Mouse (Mus musculus) neural tube, embryonic 15.5 days (tissue): ENCODE data around the gene BC048562. TPM values are rescaled to one million over a fixed set of nuclear protein-coding genes. Genes with fewer than 3 reads are reported as not detected.

Experiments used
- ATAC-seq: fragments of 200-750 bp; cut with Nextera tagmentation; 2 replicates; pipeline ENCODE4 v1.8.0; 2017; ENCODE audit warnings: mild to moderate bottlenecking, moderate TSS enrichment, moderate library complexity; ENCODE audit not compliant: low FRiP score
- H3K27ac ChIP-seq: fragments of 300-500 bp; sonication (generic); replicated peaks from 2 replicates; pipeline ENCODE4 v1.5.1; 2015; ENCODE audit warnings: mild to moderate bottlenecking, inconsistent platforms
- H3K27me3 ChIP-seq: fragments of 300-500 bp; sonication (generic); replicated peaks from 2 replicates; pipeline ENCODE4 v1.6.1; 2015; ENCODE audit warnings: inconsistent platforms
- H3K36me3 ChIP-seq: fragments of 300-500 bp; sonication (generic); 2 replicates; pipeline ENCODE4 v1.6.1; 2015; ENCODE audit warnings: inconsistent platforms
- H3K4me1 ChIP-seq: fragments of 300-500 bp; sonication (generic); 2 replicates; pipeline ENCODE4 v1.6.1; 2015; ENCODE audit warnings: inconsistent platforms
- H3K4me2 ChIP-seq: fragments of 300-500 bp; sonication (generic); 2 replicates; pipeline ENCODE4 v1.6.1; 2015; ENCODE audit warnings: inconsistent platforms, mild to moderate bottlenecking, moderate library complexity
- H3K4me3 ChIP-seq: fragments of 300-500 bp; sonication (generic); replicated peaks from 2 replicates; pipeline ENCODE4 v1.5.1; 2015; ENCODE audit warnings: mild to moderate bottlenecking, inconsistent platforms
- H3K9ac ChIP-seq: fragments of 300-500 bp; sonication (generic); replicated peaks from 2 replicates; pipeline ENCODE4 v1.6.1; 2015; ENCODE audit warnings: mild to moderate bottlenecking, inconsistent platforms
- H3K9me3 ChIP-seq: fragments of 300-500 bp; sonication (generic); replicated peaks from 2 replicates; pipeline ENCODE4 v1.6.1; 2016; ENCODE audit warnings: inconsistent platforms
- WGBS: fragments of 180-500 bp; shearing (Covaris S2); methylation state at CpG from one replicate; pipeline ENCODE4 v1.1.7; 2015; ENCODE audit warnings: mixed read lengths; 5-methylcytosine and 5-hydroxymethylcytosine counted together
- polyA plus RNA-seq: library from polyadenylated mRNA; unstranded; fragments of >200 nt; fragmentation: Nextera tagmentation; extraction: Ambion mirVana; gene quantifications from 2 replicates; pipeline ENCODE4 v1.2.1, GENCODE M21; 2015

Gene BC048562
- polyA plus RNA-seq, 1 experiment from 2014 or later, result not detected

DNA sequence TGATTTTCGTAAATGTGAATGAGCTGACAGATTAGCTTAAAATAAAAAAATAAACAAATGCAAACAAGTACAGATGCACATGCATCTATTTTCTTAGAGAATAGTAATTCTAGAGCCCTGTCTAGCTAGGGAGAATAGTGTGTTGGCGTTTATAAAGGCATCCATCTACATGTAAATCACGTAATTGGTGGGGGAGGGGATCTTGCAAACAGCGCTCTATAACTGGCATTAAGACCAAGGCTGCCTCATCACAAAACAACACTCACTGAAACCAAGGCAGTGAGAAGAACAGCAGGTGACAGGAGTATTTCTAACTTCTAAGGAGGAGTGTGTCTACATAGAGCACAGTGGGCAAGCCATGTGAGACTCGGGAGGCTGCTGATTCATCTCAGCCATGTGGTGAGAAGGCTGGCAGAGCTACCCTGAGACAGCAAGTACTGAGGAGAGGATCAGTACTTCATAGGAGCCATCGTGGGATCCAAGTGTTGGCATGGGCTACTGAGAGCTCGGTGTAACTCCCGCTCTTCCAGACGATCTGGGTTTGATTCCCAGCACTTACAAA is 24.8 kb upstream of the BC048562 start:
- H3K4me1 ChIP-seq, result no peaks in the 10 kb centered on the region
- no peak overlapping the region for H3K4me3 ChIP-seq
- H3K27me3 ChIP-seq, result no peaks in the 10 kb centered on the region
- H3K4me2 ChIP-seq, result no peak overlapping the region
- H3K9me3 ChIP-seq, result no peaks in the 10 kb centered on the region
- H3K36me3 ChIP-seq, result no peaks in the 10 kb centered on the region
- H3K9ac ChIP-seq, result no peak overlapping the region
- 72% methylated on average over 9 of the region's 9 CpGs for WGBS
- H3K27ac ChIP-seq, result no peak overlapping the region
- no peak for ATAC-seq

- H3K4me3 ChIP-seq, result no peak overlapping the region
- H3K27me3 ChIP-seq, result no peaks in the 10 kb centered on the region
- no peaks in the 10 kb centered on the region for H3K36me3 ChIP-seq
- ATAC-seq, result no peak
- H3K4me2 ChIP-seq, result no peak overlapping the region
- no peak overlapping the region for H3K27ac ChIP-seq
- no peaks in the 10 kb centered on the region for H3K4me1 ChIP-seq
- WGBS, result 66% methylated on average over 1 of the region's 1 CpGs
- H3K9me3 ChIP-seq, result no peaks in the 10 kb centered on the region
- no peak overlapping the region for H3K9ac ChIP-seq
Measured at GRCm38 (mm10) chr9:108412221-108412620, 24.1 kb upstream of the BC048562 start.

GRCm38 (mm10) chr9:108428384-108428783 is 7.9 kb upstream of the BC048562 start, which contains the start of gene Ccdc36:
TSS of gene Ccdc36 (minus strand) at chr9:108428484.
- Histone ChIP-seq H3K9ac (no peak within 1 kb of the TSS), H3K4me2 (no peak within 1 kb of the TSS), H3K4me3 (no peak within 1 kb of the TSS), H3K27me3 (no peaks in the 10 kb centered on the region), H3K36me3 (no peaks in the 10 kb centered on the region), H3K27ac (no peak within 1 kb of the TSS), H3K9me3 (no peaks in the 10 kb centered on the region), H3K4me1 (no peaks in the 10 kb centered on the region)
- no peak for ATAC-seq

DNA sequence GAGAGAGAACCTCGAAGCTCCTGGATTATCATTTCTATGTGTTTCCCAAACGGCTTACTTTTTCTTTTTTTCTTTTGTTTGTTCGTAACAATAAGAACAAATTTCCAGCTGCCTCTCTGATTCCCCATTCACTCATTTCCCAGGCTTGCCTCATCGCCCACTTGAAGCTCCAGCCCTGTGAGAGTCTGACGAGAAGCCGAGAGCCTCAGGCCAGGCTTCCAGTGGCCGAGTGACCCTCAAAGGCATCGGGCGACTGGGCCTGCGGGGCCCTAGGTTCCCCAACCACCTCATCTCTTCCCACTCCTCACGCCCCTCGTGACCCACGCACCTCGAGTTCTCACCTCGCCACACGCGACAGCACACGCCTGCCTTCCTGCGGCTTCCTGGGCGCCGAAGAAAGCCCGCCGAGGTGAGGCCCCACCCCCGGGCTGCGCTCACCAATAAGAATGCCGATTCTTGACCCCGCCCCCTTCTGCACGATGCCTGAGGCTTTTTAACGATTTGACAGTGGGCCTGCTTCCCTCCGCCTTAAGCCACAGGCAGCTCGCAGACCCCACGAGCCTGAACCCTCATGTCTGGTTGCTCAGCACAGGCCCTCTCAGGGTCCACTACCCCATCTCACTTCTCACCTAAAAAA is 4.7 kb upstream of the BC048562 start:
- H3K9ac ChIP-seq, result no peak overlapping the region; the same call in 1 of the 2 replicates

GRCm38 (mm10) chr9:108439176-108439575 is 2.9 kb downstream of the BC048562 start:
- peak overlapping the region; percentile 9; the same call in 1 of the 2 replicates for H3K27ac ChIP-seq
- no peak overlapping the region for H3K4me3 ChIP-seq
- no peak overlapping the region for H3K9ac ChIP-seq
- H3K36me3 ChIP-seq, result no peaks in the 10 kb centered on the region
- H3K27me3 ChIP-seq, result no peaks in the 10 kb centered on the region
- ATAC-seq, result no peak
- 80% methylated on average over 6 of the region's 6 CpGs for WGBS
- no peak overlapping the region for H3K4me2 ChIP-seq
- 0 out of 2 replicates have a peak, but pooled peaks cover 8% of the 10 kb centered on the region for H3K4me1 ChIP-seq
- no peaks in the 10 kb centered on the region for H3K9me3 ChIP-seq

More for the DNA sequence above, 4.7 kb upstream of the BC048562 start:
- H3K4me3 ChIP-seq, result peak overlapping the region; percentile 36
- no peaks in the 10 kb centered on the region for H3K9me3 ChIP-seq
- 45% methylated on average over 32 of the region's 32 CpGs for WGBS
- H3K4me1 ChIP-seq, result 0 out of 2 replicates have a peak, but pooled peaks cover 3% of the 10 kb centered on the region
- H3K4me2 ChIP-seq, result peak overlapping the region; percentile 56
- ATAC-seq, result peak; percentile 69
- H3K27me3 ChIP-seq, result no peaks in the 10 kb centered on the region
- H3K27ac ChIP-seq, result no peak overlapping the region
- H3K36me3 ChIP-seq, result no peaks in the 10 kb centered on the region

DNA sequence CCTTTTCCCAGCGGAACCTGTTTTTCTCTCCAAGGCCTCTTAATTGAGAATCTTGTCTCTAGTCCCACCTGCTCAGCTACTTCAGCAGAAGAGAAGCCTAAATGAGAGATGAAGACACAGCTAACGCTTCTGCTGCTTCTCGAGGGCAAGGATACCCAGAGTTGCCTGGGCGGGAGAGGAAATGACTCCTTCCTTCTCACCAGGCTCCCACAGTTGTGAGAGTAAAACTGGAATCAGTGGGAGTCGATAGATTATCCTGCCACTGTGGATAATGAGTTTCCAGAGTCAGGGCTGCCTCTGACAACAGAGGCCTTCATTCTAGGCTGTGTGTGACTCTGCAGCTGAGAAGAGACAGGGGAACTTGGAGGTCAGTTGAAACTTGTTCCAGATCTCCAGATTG is 4.2 kb downstream of the BC048562 start:
- WGBS, result 73% methylated on average over 5 of the region's 5 CpGs
- Histone ChIP-seq H3K9me3 (no peaks in the 10 kb centered on the region), H3K4me1 (0 out of 2 replicates have a peak, but pooled peaks cover 8% of the 10 kb centered on the region), H3K4me2 (no peak overlapping the region), H3K27ac (no peak overlapping the region), H3K4me3 (no peak overlapping the region), H3K27me3 (no peaks in the 10 kb centered on the region), H3K9ac (no peak overlapping the region), H3K36me3 (no peaks in the 10 kb centered on the region)
- no peak for ATAC-seq

GRCm38 (mm10) chr9:108441236-108441919 is 5.1 kb downstream of the BC048562 start:
- no peak overlapping the region for H3K27ac ChIP-seq
- H3K4me2 ChIP-seq, result no peak overlapping the region
- ATAC-seq, result no peak
- H3K27me3 ChIP-seq, result no peaks in the 10 kb centered on the region
- no peak overlapping the region for H3K9ac ChIP-seq
- H3K9me3 ChIP-seq, result no peaks in the 10 kb centered on the region
- 0 out of 2 replicates have a peak, but pooled peaks cover 6% of the 10 kb centered on the region for H3K4me1 ChIP-seq
- H3K4me3 ChIP-seq, result no peak overlapping the region
- H3K36me3 ChIP-seq, result no peaks in the 10 kb centered on the region
- 89% methylated on average over 11 of the region's 11 CpGs for WGBS

DNA sequence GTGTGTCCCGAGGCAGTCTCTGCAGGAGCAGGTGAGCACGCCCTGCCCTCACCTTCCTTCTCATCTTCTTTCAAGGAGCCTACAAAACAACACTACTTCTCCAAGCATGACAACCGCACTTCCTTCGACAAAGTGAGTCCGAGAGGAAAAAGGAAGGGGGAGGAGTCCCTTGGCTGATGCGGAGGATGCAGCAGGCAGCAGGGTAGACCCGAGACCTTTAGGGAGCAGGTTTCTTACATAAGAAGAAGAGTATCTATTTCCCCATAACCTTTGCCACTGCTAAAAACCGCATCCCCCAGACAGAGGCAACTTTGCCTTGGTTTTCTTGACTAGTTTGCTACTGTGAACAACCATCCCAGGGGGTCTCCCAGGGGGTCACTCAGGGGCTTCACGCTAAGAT is 8.8 kb downstream of the BC048562 start:
- no peak for ATAC-seq
- Histone ChIP-seq H3K9ac (no peak overlapping the region), H3K27me3 (no peaks in the 10 kb centered on the region), H3K4me3 (no peak overlapping the region), H3K9me3 (no peaks in the 10 kb centered on the region), H3K4me2 (no peak overlapping the region), H3K4me1 (peaks cover 18% of the 10 kb centered on the region), H3K36me3 (peaks cover 18% of the 10 kb centered on the region), H3K27ac (no peak overlapping the region)
- 70% methylated on average over 9 of the region's 9 CpGs for WGBS

GRCm38 (mm10) chr9:108449860-108450259 is 13.6 kb downstream of the BC048562 start:
- WGBS, result 22% methylated on average over 4 of the region's 4 CpGs
- Histone ChIP-seq H3K9ac (no peak overlapping the region), H3K4me2 (peak overlapping the region; percentile 83), H3K4me3 (peak overlapping the region; percentile 74), H3K4me1 (peaks cover 50% of the 10 kb centered on the region), H3K27ac (peak overlapping the region; percentile 87), H3K9me3 (no peaks in the 10 kb centered on the region), H3K36me3 (peaks cover 18% of the 10 kb centered on the region), H3K27me3 (no peaks in the 10 kb centered on the region)
- peak; percentile 4; the same call in 1 of the 2 replicates for ATAC-seq

- Histone ChIP-seq H3K4me2 (peak overlapping the region; percentile 83), H3K36me3 (peaks cover 18% of the 10 kb centered on the region), H3K9me3 (no peaks in the 10 kb centered on the region), H3K27me3 (no peaks in the 10 kb centered on the region), H3K27ac (peak overlapping the region; percentile 87), H3K9ac (0 out of 2 replicates have a peak overlapping the region, but pooled peaks have one; percentile 90), H3K4me3 (peak overlapping the region; percentile 74), H3K4me1 (peaks cover 50% of the 10 kb centered on the region)
- WGBS, result 48% methylated on average over 21 of the region's 21 CpGs
- peak; percentile 17 for ATAC-seq
Measured at GRCm38 (mm10) chr9:108450292-108451169, 14.2 kb downstream of the BC048562 start.

- ATAC-seq, result no peak
- 0 out of 2 replicates have a peak overlapping the region, but pooled peaks have one; percentile 90 for H3K9ac ChIP-seq
- no peaks in the 10 kb centered on the region for H3K9me3 ChIP-seq
- H3K4me3 ChIP-seq, result peak overlapping the region; percentile 74
- no peaks in the 10 kb centered on the region for H3K27me3 ChIP-seq
- 72% methylated on average over 6 of the region's 6 CpGs for whole genome bisulfite sequencing
- H3K36me3 ChIP-seq, result peaks cover 18% of the 10 kb centered on the region
- H3K4me1 ChIP-seq, result peaks cover 50% of the 10 kb centered on the region
- peak overlapping the region; percentile 83 for H3K4me2 ChIP-seq
- peak overlapping the region; percentile 87 for H3K27ac ChIP-seq
Measured at GRCm38 (mm10) chr9:108451170-108451493, 14.8 kb downstream of the BC048562 start.
